Mouse (Mus musculus) kidney, adult 2 months (tissue): ENCODE results near the gene Pan2. TPM values are rescaled to one million over a fixed set of nuclear protein-coding genes. Genes with fewer than 3 reads are reported as not detected.
A peak's percentile ranks its signal among the peaks of the same experiment; 100 is the strongest.
"Not testable (repeated sequence)": the region's sequence is repeated elsewhere in the genome, so short reads cannot be mapped to it uniquely, and the experiment has no call there.

Experiments used
- DNase-seq: peaks from one replicate; pipeline ENCODE4 v3.0.0; 2021
- H3K27ac ChIP-seq: fragments of 200-500 bp; 2 replicates; pipeline ENCODE4 v1.5.1; 2012; ENCODE audit warnings: low read depth, low read length, control low read depth, inconsistent platforms; ENCODE audit not compliant: insufficient read depth
- H3K27me3 ChIP-seq: fragments of 200-500 bp; replicated peaks from 2 replicates; pipeline ENCODE4 v1.6.1; 2012; ENCODE audit warnings: mild to moderate bottlenecking, moderate library complexity, low read length, inconsistent platforms; ENCODE audit not compliant: control insufficient read depth, insufficient read depth
- H3K36me3 ChIP-seq: fragments of 200-500 bp; 2 replicates; pipeline ENCODE4 v1.6.1; 2012; ENCODE audit warnings: mild to moderate bottlenecking, moderate library complexity, low read length, inconsistent platforms; ENCODE audit not compliant: control insufficient read depth, insufficient read depth
- H3K4me1 ChIP-seq: fragments of 200-500 bp; 2 replicates; pipeline ENCODE4 v1.6.1; 2011; ENCODE audit warnings: low read length; ENCODE audit not compliant: control insufficient read depth, insufficient read depth
- H3K4me3 ChIP-seq: fragments of 200-500 bp; 2 replicates; pipeline ENCODE4 v1.5.1; 2011; ENCODE audit warnings: mild to moderate bottlenecking, low read depth, low read length, control low read depth; ENCODE audit not compliant: insufficient read depth
- CTCF ChIP-seq: fragments of 200-500 bp; conservative IDR thresholded peaks from 2 replicates; pipeline ENCODE4 v1.5.1; 2011; ENCODE audit warnings: low read depth, mild to moderate bottlenecking, control low read depth, low read length, moderate library complexity, mixed read lengths; ENCODE audit not compliant: insufficient read depth, insufficient read length
- POLR2A ChIP-seq: fragments of 200-500 bp; IDR thresholded peaks from one replicate; pipeline ENCODE4 v1.6.1; 2011; ENCODE audit warnings: low read depth, low read length, control low read depth
- WGBS: fragments of 180-500 bp; shearing (Covaris S2); methylation state at CpG from one replicate; pipeline ENCODE4 v1.1.7; 2018; 5-methylcytosine and 5-hydroxymethylcytosine counted together
- polyA plus RNA-seq: library from polyadenylated mRNA; depleted of rRNA; stranded (reverse); fragments of >200 nt; gene quantifications from 2 replicates; pipeline ENCODE4 v1.2.3, GENCODE M21; 2012

Gene Pan2
- polyA plus RNA-seq, 1 experiment = 18.1 TPM

DNA sequence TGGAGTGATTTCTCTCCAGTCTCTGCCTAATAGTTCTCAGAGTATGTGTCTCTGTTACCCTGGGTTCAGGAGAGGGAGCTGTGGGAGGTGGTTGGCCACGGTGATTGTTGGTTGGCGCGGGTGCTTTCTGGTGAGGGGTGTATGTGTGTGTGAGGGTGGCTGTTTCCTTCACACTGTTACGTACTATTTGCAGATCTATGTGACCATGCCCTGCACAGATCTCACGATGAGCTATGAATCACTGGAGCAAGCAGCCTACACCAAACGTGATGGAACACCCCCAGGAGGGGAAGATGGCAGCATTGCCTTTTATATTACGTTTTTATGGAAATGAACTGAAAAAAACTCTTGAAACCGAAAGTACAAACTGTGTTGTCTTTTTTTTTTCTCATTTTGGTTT is 23.7 kb downstream of the Pan2 start:
- WGBS = 90% methylated on average over 8 of the region's 8 CpGs
- TF ChIP-seq POLR2A (no peak), CTCF (no peak)
- H3K36me3 ChIP-seq = peaks cover 2% of the 10 kb centered on the region; the same call in 1 of the 2 replicates
- H3K27ac ChIP-seq = no peak overlapping the region
- peaks cover 6% of the 10 kb centered on the region; the same call in 1 of the 2 replicates for H3K4me1 ChIP-seq
- no peak for DNase-seq
- H3K27me3 ChIP-seq = no peaks in the 10 kb centered on the region
- no peak overlapping the region for H3K4me3 ChIP-seq

DNA sequence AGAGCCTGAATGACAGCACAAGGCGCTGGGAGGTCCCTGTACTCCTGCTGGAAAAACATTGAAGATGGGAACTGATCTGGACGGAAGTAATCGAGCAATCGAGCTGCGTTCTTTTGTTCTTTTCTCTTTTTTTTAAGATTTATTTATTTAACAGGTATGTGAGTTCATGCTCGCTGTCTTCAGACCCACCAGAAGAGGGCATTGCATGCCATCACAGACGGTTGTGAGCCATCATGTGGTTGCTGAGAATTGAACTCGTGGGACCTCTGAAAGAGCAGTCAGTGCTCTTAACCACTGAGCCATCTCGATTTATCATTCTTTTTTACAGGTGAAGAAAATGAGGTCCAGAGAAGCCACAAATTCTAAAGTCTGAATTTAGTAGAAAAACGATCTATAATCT is 24.5 kb downstream of the Pan2 start:
- 85% methylated on average over 10 of the region's 10 CpGs for WGBS
- TF ChIP-seq POLR2A (no peak), CTCF (peak; percentile 35)
- H3K4me3 ChIP-seq = no peak overlapping the region
- peaks cover 2% of the 10 kb centered on the region; the same call in 1 of the 2 replicates for H3K36me3 ChIP-seq
- no peaks in the 10 kb centered on the region for H3K27me3 ChIP-seq
- no peak for DNase-seq
- H3K27ac ChIP-seq = no peak overlapping the region
- peaks cover 6% of the 10 kb centered on the region; the same call in 1 of the 2 replicates for H3K4me1 ChIP-seq

- not testable (repeated sequence) for H3K36me3 ChIP-seq, H3K4me3 ChIP-seq, H3K27me3 ChIP-seq, H3K27ac ChIP-seq, DNase-seq
- H3K4me1 ChIP-seq = peaks cover 16% of the 10 kb centered on the region
- 75% methylated on average over 6 of the region's 6 CpGs for WGBS
Observed at GRCm38 (mm10) chr10:128332358-128333249, 29.5 kb downstream of the Pan2 start.

GRCm38 (mm10) chr10:128335582-128335981 is 32.4 kb downstream of the Pan2 start:
- DNase-seq = peak; percentile 84
- Histone ChIP-seq H3K4me1 (peaks cover 19% of the 10 kb centered on the region), H3K36me3 (no peaks in the 10 kb centered on the region), H3K27me3 (no peaks in the 10 kb centered on the region), H3K4me3 (no peak overlapping the region), H3K27ac (peak overlapping the region; percentile 88)
- WGBS = 2% methylated on average over 4 of the region's 4 CpGs
- TF ChIP-seq POLR2A = no peak
- peak; percentile 80 for TF ChIP-seq CTCF

DNA sequence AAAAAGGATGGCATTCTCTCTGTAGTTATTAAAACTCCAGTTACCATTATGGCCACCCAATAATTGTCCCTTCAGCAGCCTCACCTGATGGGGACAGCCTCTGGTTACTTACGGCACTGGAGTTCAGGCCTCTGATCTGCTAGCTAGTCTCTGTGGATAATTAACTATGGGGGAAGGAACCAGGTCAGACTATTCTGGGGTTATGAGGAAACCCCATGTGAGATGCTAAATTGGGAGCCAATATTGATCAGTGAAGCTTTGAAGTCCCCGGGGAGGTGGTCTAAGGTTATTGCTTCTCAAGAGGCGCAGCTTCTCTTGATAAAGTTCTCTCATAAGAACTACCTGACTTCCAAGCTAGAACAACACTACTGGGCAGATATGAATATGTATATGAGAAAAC is 33.1 kb downstream of the Pan2 start:
- TF ChIP-seq POLR2A (no peak), CTCF (no peak)

GRCm38 (mm10) chr10:128336597-128336996 is 33.5 kb downstream of the Pan2 start:
- no peak for DNase-seq
- peak overlapping the region; percentile 97 for H3K27ac ChIP-seq
- 63% methylated on average over 3 of the region's 3 CpGs for WGBS

More for the DNA sequence above, 33.1 kb downstream of the Pan2 start:
- no peak overlapping the region for H3K4me3 ChIP-seq
- WGBS = 73% methylated on average over 3 of the region's 3 CpGs
- no peaks in the 10 kb centered on the region for H3K27me3 ChIP-seq
- H3K27ac ChIP-seq = peak overlapping the region; percentile 88; the same call in 1 of the 2 replicates
- H3K36me3 ChIP-seq = no peaks in the 10 kb centered on the region
- H3K4me1 ChIP-seq = peaks cover 19% of the 10 kb centered on the region
- peak; percentile 59 for DNase-seq

DNA sequence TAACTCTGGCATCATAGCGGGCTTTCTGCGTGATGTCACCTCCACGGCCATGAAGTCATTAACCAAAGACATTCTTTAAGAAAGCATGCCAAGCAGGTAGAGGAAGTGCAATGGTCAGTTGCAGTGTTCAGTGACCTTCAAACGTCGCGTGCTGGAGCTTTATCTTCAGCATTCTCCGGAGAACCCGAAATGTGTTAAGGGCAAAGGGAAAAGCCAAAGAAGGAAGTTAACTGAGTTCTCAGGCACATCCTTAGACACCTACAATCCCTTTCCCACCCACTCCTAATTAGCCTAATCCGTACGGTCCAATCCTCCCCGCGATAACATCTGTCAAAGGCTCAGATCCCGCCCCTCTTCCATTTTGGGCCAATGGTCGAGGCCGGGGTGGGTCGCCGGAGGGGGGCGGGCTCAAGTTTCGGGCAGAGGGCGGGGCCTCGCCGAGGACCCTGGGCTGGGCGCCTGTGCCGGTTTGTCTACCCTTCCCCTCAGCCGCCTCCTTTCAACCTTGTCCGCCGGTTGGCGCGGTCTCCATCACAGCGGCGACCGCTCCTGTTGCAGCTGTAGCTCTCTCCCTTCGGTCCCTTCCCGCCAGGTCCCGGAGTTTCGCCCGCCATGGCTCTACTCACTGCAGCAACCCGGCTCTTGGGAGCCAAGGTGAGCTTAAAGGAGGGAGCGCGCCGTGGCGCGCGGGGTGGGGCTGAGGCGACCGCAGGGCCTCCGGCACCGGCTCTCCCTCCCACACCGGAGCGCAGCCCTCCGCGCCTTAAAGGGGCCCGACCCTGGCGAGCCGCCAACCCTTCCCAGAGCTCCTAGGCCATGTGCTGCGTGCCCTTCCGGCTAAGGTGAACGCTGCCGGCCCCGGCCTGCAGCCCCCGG is 34.4 kb downstream of the Pan2 start, which contains the start of gene Cs:
Gene Cs (plus strand): TSS at position 429 of the 876 bp plus-strand sequence.
- H3K27me3 ChIP-seq = no peaks in the 10 kb centered on the region
- no peaks in the 10 kb centered on the region for H3K36me3 ChIP-seq
- under 1% methylated on average over 61 of the region's 61 CpGs for WGBS
- peak within 1 kb of the TSS; percentile 99 for H3K27ac ChIP-seq
- DNase-seq = peak; percentile 99
- peaks cover 19% of the 10 kb centered on the region for H3K4me1 ChIP-seq
- TF ChIP-seq CTCF = no peak
- TF ChIP-seq POLR2A = peak; percentile 74
- H3K4me3 ChIP-seq = peak within 1 kb of the TSS; percentile 95

More at GRCm38 (mm10) chr10:128336597-128336996, 33.5 kb downstream of the Pan2 start:
- Histone ChIP-seq H3K36me3 (no peaks in the 10 kb centered on the region), H3K4me3 (peak overlapping the region; percentile 78; the same call in 1 of the 2 replicates), H3K27me3 (no peaks in the 10 kb centered on the region), H3K4me1 (peaks cover 19% of the 10 kb centered on the region)
- TF ChIP-seq CTCF = no peak
- TF ChIP-seq POLR2A = no peak
